Mouse (Mus musculus): ENCODE data around the gene Acsm2. TPM values are rescaled to one million over a fixed set of nuclear protein-coding genes. Genes with fewer than 3 reads are reported as not detected.

Gene Acsm2
- polyA plus RNA-seq, 1 experiment, result not detected

GRCm38 (mm10) chr7:119519654-119520053 is 34.5 kb upstream of the Acsm2 start:
- Histone ChIP-seq H3K36me3 (ENCODE audit: control insufficient read depth, insufficient read depth) (no peaks in the 10 kb centered on the region), H3K27me3 (ENCODE audit: control insufficient read depth, insufficient read depth, insufficient read length) (no peaks in the 10 kb centered on the region), H3K4me3 (ENCODE audit: insufficient read depth, poor library complexity, severe bottlenecking) (no peak overlapping the region), H3K79me2 (ENCODE audit: control insufficient read depth, insufficient read depth) (no peaks in the 10 kb centered on the region), H3ac (ENCODE audit: control insufficient read depth, insufficient read length, low read depth) (no peak overlapping the region), H3K79me3 (ENCODE audit: low read depth) (no peaks in the 10 kb centered on the region)
- TF ChIP-seq MYOD1 (IDR thresholded peaks at IDR 0.05; ENCODE audit: control insufficient read depth, insufficient read length, low read depth), result no peak
- no peak for TF ChIP-seq CTCF (IDR thresholded peaks at IDR 0.05; ENCODE audit: control insufficient read depth, insufficient read depth, insufficient read length)
- TF ChIP-seq USF1 (IDR thresholded peaks at IDR 0.05; ENCODE audit: low read depth), result no peak
- TF ChIP-seq MAX (IDR thresholded peaks at IDR 0.05), result no peak
- no peak for TF ChIP-seq FOSL1 (IDR thresholded peaks at IDR 0.05; ENCODE audit: insufficient read depth, low read length, poor library complexity, severe bottlenecking)
- no peak for TF ChIP-seq MYOG (IDR thresholded peaks at IDR 0.05; ENCODE audit: control insufficient read depth, extremely low read depth, insufficient read length)

DNA sequence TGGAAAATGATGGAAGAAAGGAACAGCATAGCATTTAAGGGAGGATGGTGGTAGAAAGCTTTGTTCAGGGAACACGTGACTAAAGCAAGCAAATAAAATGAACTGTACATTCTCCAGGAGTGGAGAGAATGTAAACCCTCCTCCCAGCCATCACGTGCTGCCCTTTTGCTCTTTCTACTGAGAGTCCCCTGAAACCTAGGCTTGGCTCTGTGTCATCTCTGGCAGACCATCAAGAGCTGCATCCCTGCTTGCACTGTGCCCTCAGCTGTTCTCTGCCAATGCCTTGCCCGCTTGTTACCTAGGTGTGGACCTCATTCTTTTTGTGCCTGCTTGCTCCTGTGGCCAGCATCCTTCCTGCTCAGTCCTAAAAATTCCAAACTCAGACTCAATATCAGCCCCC is 32.3 kb upstream of the Acsm2 start:
- Histone ChIP-seq H3K27me3 (ENCODE audit: control insufficient read depth, insufficient read depth, insufficient read length) (no peaks in the 10 kb centered on the region), H3K79me3 (ENCODE audit: low read depth) (no peaks in the 10 kb centered on the region)

DNA sequence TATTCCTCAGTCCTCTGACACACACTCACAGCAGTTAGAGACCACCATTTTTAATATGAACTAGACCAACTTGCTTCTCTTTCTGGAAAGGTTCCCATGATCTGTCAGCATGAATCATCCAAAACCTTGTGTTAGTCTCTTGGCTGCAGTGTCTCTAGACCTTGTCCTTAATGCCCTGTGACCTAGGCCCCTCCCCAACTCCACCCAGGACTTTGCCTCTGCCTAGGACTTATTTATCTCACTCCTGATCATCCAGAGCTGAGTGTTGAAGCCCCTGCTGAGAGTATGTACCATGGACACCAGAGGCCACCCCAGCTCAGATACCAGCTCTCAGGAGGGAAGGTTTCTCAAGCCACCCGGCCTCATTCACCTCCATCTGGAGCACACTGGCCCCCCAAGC is 31.8 kb upstream of the Acsm2 start:
- Histone ChIP-seq H3K4me3 (ENCODE audit: insufficient read depth, poor library complexity, severe bottlenecking) (no peak overlapping the region), H3K79me3 (ENCODE audit: low read depth) (no peaks in the 10 kb centered on the region), H3K36me3 (ENCODE audit: control insufficient read depth, insufficient read depth) (no peaks in the 10 kb centered on the region), H3K27me3 (ENCODE audit: control insufficient read depth, insufficient read depth, insufficient read length) (no peaks in the 10 kb centered on the region), H3K79me2 (ENCODE audit: control insufficient read depth, insufficient read depth) (no peaks in the 10 kb centered on the region), H3ac (ENCODE audit: control insufficient read depth, insufficient read length, low read depth) (no peak overlapping the region)
- TF ChIP-seq MYOG (IDR thresholded peaks at IDR 0.05; ENCODE audit: control insufficient read depth, extremely low read depth, insufficient read length) (no peak), FOSL1 (IDR thresholded peaks at IDR 0.05; ENCODE audit: insufficient read depth, low read length, poor library complexity, severe bottlenecking) (no peak), CTCF (IDR thresholded peaks at IDR 0.05; ENCODE audit: control insufficient read depth, insufficient read depth, insufficient read length) (no peak), MYOD1 (IDR thresholded peaks at IDR 0.05; ENCODE audit: control insufficient read depth, insufficient read length, low read depth) (no peak), CEBPB (IDR thresholded peaks at IDR 0.05; ENCODE audit: low read depth) (no peak), MAX (IDR thresholded peaks at IDR 0.05) (no peak), USF1 (IDR thresholded peaks at IDR 0.05; ENCODE audit: low read depth) (no peak)

More for the DNA sequence above, 32.3 kb upstream of the Acsm2 start:
- Histone ChIP-seq H3K4me3 (ENCODE audit: insufficient read depth, poor library complexity, severe bottlenecking) (no peak overlapping the region), H3K79me2 (ENCODE audit: control insufficient read depth, insufficient read depth) (no peaks in the 10 kb centered on the region), H3ac (ENCODE audit: control insufficient read depth, insufficient read length, low read depth) (no peak overlapping the region), H3K36me3 (ENCODE audit: control insufficient read depth, insufficient read depth) (no peaks in the 10 kb centered on the region)
- no peak for TF ChIP-seq CEBPB (IDR thresholded peaks at IDR 0.05; ENCODE audit: low read depth)
- TF ChIP-seq USF1 (IDR thresholded peaks at IDR 0.05; ENCODE audit: low read depth), result no peak
- no peak for TF ChIP-seq MYOD1 (IDR thresholded peaks at IDR 0.05; ENCODE audit: control insufficient read depth, insufficient read length, low read depth)
- TF ChIP-seq MYOG (IDR thresholded peaks at IDR 0.05; ENCODE audit: control insufficient read depth, extremely low read depth, insufficient read length), result no peak
- TF ChIP-seq MAX (IDR thresholded peaks at IDR 0.05), result no peak
- no peak for TF ChIP-seq CTCF (IDR thresholded peaks at IDR 0.05; ENCODE audit: control insufficient read depth, insufficient read depth, insufficient read length)
- TF ChIP-seq FOSL1 (IDR thresholded peaks at IDR 0.05; ENCODE audit: insufficient read depth, low read length, poor library complexity, severe bottlenecking), result no peak

GRCm38 (mm10) chr7:119523389-119523788 is 30.8 kb upstream of the Acsm2 start, which contains the start of gene Pdilt:
Gene Pdilt, minus strand, starts transcription at chr7:119523489.
- H3K4me3 ChIP-seq (ENCODE audit: insufficient read depth, poor library complexity, severe bottlenecking), result no peak within 1 kb of the TSS
- TF ChIP-seq USF1 (IDR thresholded peaks at IDR 0.05; ENCODE audit: low read depth) (no peak), FOSL1 (IDR thresholded peaks at IDR 0.05; ENCODE audit: insufficient read depth, low read length, poor library complexity, severe bottlenecking) (no peak), MYOG (IDR thresholded peaks at IDR 0.05; ENCODE audit: control insufficient read depth, extremely low read depth, insufficient read length) (no peak), CTCF (IDR thresholded peaks at IDR 0.05; ENCODE audit: control insufficient read depth, insufficient read depth, insufficient read length) (no peak), MYOD1 (IDR thresholded peaks at IDR 0.05; ENCODE audit: control insufficient read depth, insufficient read length, low read depth) (no peak), MAX (IDR thresholded peaks at IDR 0.05) (no peak), CEBPB (IDR thresholded peaks at IDR 0.05; ENCODE audit: low read depth) (no peak)
- H3K79me2 ChIP-seq (ENCODE audit: control insufficient read depth, insufficient read depth), result no peaks in the 10 kb centered on the region
- H3ac ChIP-seq (ENCODE audit: control insufficient read depth, insufficient read length, low read depth), result no peak within 1 kb of the TSS
- no peaks in the 10 kb centered on the region for H3K36me3 ChIP-seq (ENCODE audit: control insufficient read depth, insufficient read depth)
- no peaks in the 10 kb centered on the region for H3K79me3 ChIP-seq (ENCODE audit: low read depth)
- no peaks in the 10 kb centered on the region for H3K27me3 ChIP-seq (ENCODE audit: control insufficient read depth, insufficient read depth, insufficient read length)

- Histone ChIP-seq H3K27me3 (ENCODE audit: control insufficient read depth, insufficient read depth, insufficient read length) (no peaks in the 10 kb centered on the region), H3K79me2 (ENCODE audit: control insufficient read depth, insufficient read depth) (no peaks in the 10 kb centered on the region), H3K36me3 (ENCODE audit: control insufficient read depth, insufficient read depth) (no peaks in the 10 kb centered on the region), H3K79me3 (ENCODE audit: low read depth) (no peaks in the 10 kb centered on the region), H3K4me3 (ENCODE audit: insufficient read depth, poor library complexity, severe bottlenecking) (no peak overlapping the region), H3ac (ENCODE audit: control insufficient read depth, insufficient read length, low read depth) (no peak overlapping the region)
- TF ChIP-seq CEBPB (IDR thresholded peaks at IDR 0.05; ENCODE audit: low read depth) (no peak), MYOG (IDR thresholded peaks at IDR 0.05; ENCODE audit: control insufficient read depth, extremely low read depth, insufficient read length) (no peak), MYOD1 (IDR thresholded peaks at IDR 0.05; ENCODE audit: control insufficient read depth, insufficient read length, low read depth) (no peak), FOSL1 (IDR thresholded peaks at IDR 0.05; ENCODE audit: insufficient read depth, low read length, poor library complexity, severe bottlenecking) (no peak), CTCF (IDR thresholded peaks at IDR 0.05; ENCODE audit: control insufficient read depth, insufficient read depth, insufficient read length) (no peak), USF1 (IDR thresholded peaks at IDR 0.05; ENCODE audit: low read depth) (no peak), MAX (IDR thresholded peaks at IDR 0.05) (no peak)
Observed at GRCm38 (mm10) chr7:119525881-119526281, 28.3 kb upstream of the Acsm2 start.

- Histone ChIP-seq H3K4me3 (ENCODE audit: insufficient read depth, poor library complexity, severe bottlenecking) (no peak overlapping the region), H3K79me3 (ENCODE audit: low read depth) (no peaks in the 10 kb centered on the region), H3K36me3 (ENCODE audit: control insufficient read depth, insufficient read depth) (no peaks in the 10 kb centered on the region), H3ac (ENCODE audit: control insufficient read depth, insufficient read length, low read depth) (no peak overlapping the region), H3K79me2 (ENCODE audit: control insufficient read depth, insufficient read depth) (no peaks in the 10 kb centered on the region), H3K27me3 (ENCODE audit: control insufficient read depth, insufficient read depth, insufficient read length) (no peaks in the 10 kb centered on the region)
- TF ChIP-seq CTCF (IDR thresholded peaks at IDR 0.05; ENCODE audit: control insufficient read depth, insufficient read depth, insufficient read length) (no peak), FOSL1 (IDR thresholded peaks at IDR 0.05; ENCODE audit: insufficient read depth, low read length, poor library complexity, severe bottlenecking) (no peak)
Observed at GRCm38 (mm10) chr7:119526486-119526885, 27.7 kb upstream of the Acsm2 start.

Measured in C2C12 (cell line).